In genomic region chr2:26354401-26354800, GRCm38 (mm10) we compare ENCODE assay signal across 22 mouse cellular contexts.
"Had no signal": no experiment of that assay in that cellular context is flagged by ENCODE, and none has a peak within 500 bp of the region (broad histone marks: within the 10 kb centered on the region; RNA-seq: fewer than 3 reads in every experiment).

No protein-coding gene starts in this region.

- H3K4me2 ChIP-seq: limb, embryonic 12.5 days; limb, embryonic 15.5 days; liver, embryonic 11.5 days; lung, embryonic 15.5 days; midbrain, embryonic 15.5 days; neural tube, embryonic 12.5 days; stomach, embryonic 15.5 days had no signal

- ATAC-seq: intestine, postnatal 0 days; liver, postnatal 0 days; midbrain, embryonic 15.5 days had no signal

- H3K36me3 ChIP-seq: midbrain, embryonic 15.5 days; stomach, embryonic 15.5 days had no signal

- DNase-seq: kidney, adult 2 months; kidney, postnatal 4 days; left cerebral cortex, postnatal 4 days; liver, postnatal 0 days; lung, postnatal 36 days; retina, postnatal 1 day; right cerebral cortex, postnatal 25 days; spleen, adult 18-20 months; thymus, postnatal 36 days had no signal

- H3K9me3 ChIP-seq: limb, embryonic 12.5 days; limb, embryonic 15.5 days; lung, embryonic 15.5 days; megakaryocyte, embryonic 14.5 days; midbrain, embryonic 10.5 days; midbrain, embryonic 15.5 days; neural tube, embryonic 12.5 days; neural tube, embryonic 15.5 days; stomach, embryonic 15.5 days had no signal

- H3K4me3 ChIP-seq: limb, embryonic 12.5 days; limb, embryonic 15.5 days; lung, embryonic 15.5 days; megakaryocyte, embryonic 14.5 days; midbrain, embryonic 10.5 days; midbrain, embryonic 15.5 days; neural tube, embryonic 12.5 days; neural tube, embryonic 15.5 days; stomach, embryonic 15.5 days had no signal

- H3K9ac ChIP-seq: limb, embryonic 12.5 days; limb, embryonic 15.5 days; liver, embryonic 14.5 days; liver, postnatal 0 days; lung, embryonic 15.5 days; midbrain, embryonic 15.5 days; neural tube, embryonic 15.5 days; stomach, embryonic 15.5 days had no signal

- H3K27me3 ChIP-seq: limb, embryonic 12.5 days; limb, embryonic 15.5 days; lung, embryonic 15.5 days; midbrain, embryonic 15.5 days; neural tube, embryonic 12.5 days; neural tube, embryonic 15.5 days; stomach, embryonic 15.5 days had no signal

- H3K27ac ChIP-seq: kidney, postnatal 0 days; limb, embryonic 12.5 days; limb, embryonic 15.5 days; liver, embryonic 14.5 days; lung, embryonic 15.5 days; midbrain, embryonic 10.5 days; midbrain, embryonic 15.5 days; neural tube, embryonic 12.5 days; neural tube, embryonic 15.5 days; stomach, embryonic 15.5 days had no signal
